12 mouse cellular contexts compared by ENCODE assay signal in the genomic region with DNA sequence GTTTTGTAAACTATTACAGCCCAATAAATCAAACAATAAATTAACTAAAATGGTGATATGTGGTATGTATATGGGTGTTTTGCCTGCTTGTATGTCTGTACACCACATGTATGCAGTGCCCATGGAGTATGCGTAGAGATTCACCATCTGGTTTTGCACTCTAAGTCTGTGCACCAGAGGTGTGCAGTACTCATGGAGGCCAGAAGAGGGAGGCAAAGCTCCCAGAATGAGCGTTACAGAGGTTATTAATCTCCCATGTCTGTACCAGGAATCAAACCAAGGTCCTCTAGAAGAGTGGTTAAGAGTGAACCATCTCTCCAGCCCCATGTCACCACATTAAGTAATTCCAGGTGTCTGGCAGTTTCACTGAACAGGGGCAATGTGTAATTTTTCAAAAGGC. TPM values are rescaled to one million over a fixed set of nuclear protein-coding genes. Genes with fewer than 3 reads are reported as not detected.
DNase-seq lines count a peak whose midpoint lies in the region; ATAC-seq and TF ChIP-seq lines count a peak whose summit lies in the region.
"Had no signal": no experiment of that assay in that cellular context is flagged by ENCODE, and none has a peak within 500 bp of the region (broad histone marks: within the 10 kb centered on the region; RNA-seq: fewer than 3 reads in every experiment).

No protein-coding gene starts in this region.

- H3K4me1 ChIP-seq in ES-Bruce4 (ENCODE audit: control insufficient read depth, insufficient read depth, low read length): no peaks in the 10 kb centered on the region
- H3K4me1 ChIP-seq in limb, embryonic 11.5 days (ENCODE audit: control insufficient read depth, insufficient read depth, low read length): 0 out of 2 replicates have a peak, but pooled peaks cover 3% of the 10 kb centered on the region

- no peak for ATAC-seq in limb, embryonic 11.5 days (ENCODE audit: insufficient number of reproducible peaks, low FRiP score, low TSS enrichment, low read depth)
- ATAC-seq: intestine, embryonic 15.5 days had no signal

- no peak overlapping the region for H3K27ac ChIP-seq in layer of hippocampus, adult 2 months
- no peak overlapping the region for H3K27ac ChIP-seq in ES-Bruce4 (ENCODE audit: insufficient read depth, low read length)
- no peak overlapping the region for H3K27ac ChIP-seq in limb, embryonic 11.5 days (replicated peaks; ENCODE audit: low read depth, low read length)
- H3K27ac ChIP-seq: embryonic facial prominence, embryonic 15.5 days; intestine, embryonic 15.5 days; limb, embryonic 15.5 days had no signal

- H3K27me3 ChIP-seq in ES-Bruce4 (ENCODE audit: control insufficient read depth, insufficient read depth, low read length, poor library complexity, severe bottlenecking): peaks cover 12% of the 10 kb centered on the region
- H3K27me3 ChIP-seq in limb, embryonic 11.5 days (ENCODE audit: control insufficient read depth, insufficient read depth, low read length): no peaks in the 10 kb centered on the region

- H3K4me2 ChIP-seq in limb, embryonic 11.5 days (ENCODE audit: low read depth, severe bottlenecking): peak overlapping the region; percentile 95
- H3K4me2 ChIP-seq: embryonic facial prominence, embryonic 15.5 days; intestine, embryonic 15.5 days; limb, embryonic 15.5 days had no signal

- TF ChIP-seq CTCF in layer of hippocampus, adult 2 months (conservative IDR thresholded peaks at IDR 0.05): peak; percentile 71
- TF ChIP-seq CTCF in ES-Bruce4 (IDR thresholded peaks at IDR 0.05; ENCODE audit: low read depth, low read length): peak; percentile 31

- no peak for TF ChIP-seq EP300 in ES-Bruce4 (IDR thresholded peaks at IDR 0.05; ENCODE audit: insufficient read depth, low read depth, low read length)

- 86% methylated on average over 2 of the region's 2 CpGs for whole genome bisulfite sequencing in limb, embryonic 11.5 days

- no peak for TF ChIP-seq POLR2A in ES-Bruce4 (IDR thresholded peaks at IDR 0.05; ENCODE audit: insufficient read depth, low read length)

- no peak overlapping the region for H3K4me3 ChIP-seq in layer of hippocampus, adult 2 months
- no peak overlapping the region for H3K4me3 ChIP-seq in ES-Bruce4 (ENCODE audit: low read depth, low read length)
- peak overlapping the region; percentile 83 for H3K4me3 ChIP-seq in limb, embryonic 11.5 days (ENCODE audit: low read depth, low read length)
- H3K4me3 ChIP-seq: embryonic facial prominence, embryonic 15.5 days; intestine, embryonic 15.5 days; limb, embryonic 15.5 days had no signal

- peak; percentile 27 to 40 for DNase-seq in cerebellum, postnatal 14 days
- DNase-seq in cerebellum, adult 9-11 months: no peak
- DNase-seq in layer of hippocampus, adult 2 months (ENCODE audit: low spot score in 2 of 2): no peak
- no peak for DNase-seq in layer of hippocampus, adult 11-12 months (ENCODE audit: low spot score)
- DNase-seq in limb, embryonic 11.5 days (ENCODE audit: low spot score): peak; percentile 49
- DNase-seq in frontal cortex, postnatal 36 days (ENCODE audit: low spot score in 2 of 2): no peak
- DNase-seq in left cerebral cortex, adult 9 months (ENCODE audit: low spot score in 2 of 2): no peak

- peaks cover 6% of the 10 kb centered on the region; the same call in 1 of the 2 replicates for H3K9me3 ChIP-seq in ES-Bruce4 (replicated peaks; ENCODE audit: control insufficient read depth, insufficient read depth, low read length, poor library complexity, severe bottlenecking)
- no peaks in the 10 kb centered on the region for H3K9me3 ChIP-seq in limb, embryonic 11.5 days (ENCODE audit: control insufficient read depth, low read length)
- H3K9me3 ChIP-seq: intestine, embryonic 15.5 days; limb, embryonic 15.5 days had no signal

- H3K36me3 ChIP-seq in ES-Bruce4 (ENCODE audit: control insufficient read depth, insufficient read depth, low read length, poor library complexity, severe bottlenecking): no peaks in the 10 kb centered on the region
- no peaks in the 10 kb centered on the region for H3K36me3 ChIP-seq in limb, embryonic 11.5 days (ENCODE audit: control insufficient read depth, insufficient read depth, low read length)
- H3K36me3 ChIP-seq: embryonic facial prominence, embryonic 15.5 days; intestine, embryonic 15.5 days; limb, embryonic 15.5 days had no signal

- no peak overlapping the region for H3K9ac ChIP-seq in ES-Bruce4 (ENCODE audit: low read depth, poor library complexity, severe bottlenecking)
- no peak overlapping the region for H3K9ac ChIP-seq in limb, embryonic 11.5 days (ENCODE audit: low read length)
- H3K9ac ChIP-seq: embryonic facial prominence, embryonic 15.5 days; intestine, embryonic 15.5 days; limb, embryonic 15.5 days had no signal

RNA-seq across cellular contexts. Expression of gene Frzb, which starts 3.5 kb away (rescaled TPM):
- total RNA-seq in layer of hippocampus, adult 2 months (2021): 10 to 100 TPM; 29.3 to 33.6 TPM
- 1.4 TPM in 2 replicates for polyA plus RNA-seq in ES-Bruce4 (2011; ENCODE audit: insufficient read depth, insufficient read length, low read depth, missing spikeins)
- polyA plus RNA-seq in limb, embryonic 11.5 days (2014; fragmentation: Nextera tagmentation; extraction: Ambion mirVana): 118 and 120 TPM in 2 replicates
- total RNA-seq: monocyte, adult 5-6 weeks had no signal

Comparison
In these comparisons a context has a peak if more than half of its experiments do, and no peak if none do; other contexts are left out.
1. DNase-seq: peak in cerebellum, postnatal 14 days (2 of 2) and limb, embryonic 11.5 days (single experiment); none in cerebellum, adult 9-11 months (single experiment), layer of hippocampus, adult 2 months (0 of 2), layer of hippocampus, adult 11-12 months (single experiment), frontal cortex, postnatal 36 days (0 of 2) and left cerebral cortex, adult 9 months (0 of 2).
2. RNA of gene Frzb, which starts 3.5 kb away (polyA plus RNA-seq): 118 to 120 TPM in limb, embryonic 11.5 days; 1.4 TPM in ES-Bruce4; every median in the first group is over 10 times any median in the second.